16 mouse cellular contexts compared by ENCODE assay signal in the genomic region with DNA sequence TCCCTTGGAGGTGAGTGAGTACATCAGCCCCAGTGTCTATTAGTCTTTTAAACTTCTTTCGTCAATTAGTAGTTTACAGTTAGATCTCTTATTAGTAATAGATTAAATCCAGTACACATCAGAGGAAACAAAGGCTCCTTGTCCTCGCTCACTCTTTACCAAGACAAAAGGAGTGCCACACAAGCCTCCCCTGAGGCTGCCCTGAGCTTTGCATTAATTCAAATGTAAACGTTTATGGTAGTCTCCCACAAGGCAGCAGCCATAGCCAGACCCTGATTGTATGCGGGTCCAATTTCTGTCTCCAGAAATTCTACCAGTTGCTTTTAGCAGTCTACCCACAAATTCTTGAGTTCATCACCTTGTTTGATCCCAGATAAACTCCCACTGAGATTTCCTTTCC.
"Had no signal": no experiment of that assay in that cellular context is flagged by ENCODE, and none has a peak within 500 bp of the region (broad histone marks: within the 10 kb centered on the region; RNA-seq: fewer than 3 reads in every experiment).

No protein-coding gene starts in this region.

- H3K27ac ChIP-seq: midbrain, embryonic 10.5 days; midbrain, embryonic 12.5 days; neural tube, embryonic 12.5 days; stomach, embryonic 15.5 days; stomach, postnatal 0 days had no signal

- H3K9me3 ChIP-seq: neural tube, embryonic 12.5 days; stomach, embryonic 15.5 days had no signal

- H3K36me3 ChIP-seq: midbrain, embryonic 10.5 days; midbrain, embryonic 12.5 days; neural tube, embryonic 12.5 days; stomach, embryonic 15.5 days had no signal

- H3K4me2 ChIP-seq: lung, embryonic 14.5 days; midbrain, embryonic 12.5 days; neural tube, embryonic 12.5 days; stomach, embryonic 15.5 days had no signal

- H3K27me3 ChIP-seq: midbrain, embryonic 12.5 days; neural tube, embryonic 12.5 days; stomach, embryonic 15.5 days had no signal

- H3K4me3 ChIP-seq: midbrain, embryonic 10.5 days; midbrain, embryonic 12.5 days; myocyte; neural tube, embryonic 12.5 days; stomach, embryonic 15.5 days had no signal

- ATAC-seq: midbrain, embryonic 16.5 days had no signal

- DNase-seq: lung, adult 18-20 months; lung, embryonic 14.5 days; lung, postnatal 10 days; lung, postnatal 4 days; midbrain, embryonic 14.5 days; right cerebral cortex, postnatal 14 days; thymus, adult 2 months; thymus, postnatal 25 days; thymus, postnatal 4 days had no signal

- H3K9ac ChIP-seq: lung, embryonic 14.5 days; midbrain, embryonic 12.5 days; neural tube, embryonic 12.5 days; stomach, embryonic 15.5 days had no signal

- H3K4me1 ChIP-seq: midbrain, embryonic 10.5 days; midbrain, embryonic 12.5 days; neural tube, embryonic 12.5 days; stomach, embryonic 15.5 days had no signal
